9 mouse cellular contexts compared by ENCODE assay signal in the genomic region with DNA sequence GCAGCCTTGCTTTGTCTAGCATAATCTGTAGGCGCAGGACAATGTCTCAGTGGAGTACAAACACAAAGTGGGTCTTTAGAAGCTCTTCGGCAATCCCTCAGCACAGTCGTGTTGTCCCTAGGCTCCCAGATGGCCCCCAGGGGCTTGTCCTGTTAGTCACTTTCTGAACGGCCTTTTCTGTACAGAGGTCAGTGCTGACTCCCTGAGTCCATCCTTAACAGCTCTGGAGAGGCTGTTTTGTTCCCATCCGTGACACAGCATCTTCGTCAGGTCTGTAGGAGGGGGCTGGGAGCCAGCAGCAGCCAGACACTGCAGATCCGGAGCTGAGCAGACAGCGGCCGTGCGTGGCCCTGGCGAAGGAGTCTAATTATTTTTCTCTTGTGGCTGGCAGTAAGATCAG. TPM values are rescaled to one million over a fixed set of nuclear protein-coding genes. Genes with fewer than 3 reads are reported as not detected.
DNase-seq lines count a peak whose midpoint lies in the region; ATAC-seq and TF ChIP-seq lines count a peak whose summit lies in the region.
"Had no signal": no experiment of that assay in that cellular context is flagged by ENCODE, and none has a peak within 500 bp of the region (broad histone marks: within the 10 kb centered on the region; RNA-seq: fewer than 3 reads in every experiment).

No protein-coding gene starts in this region.

- no peak for ATAC-seq in embryonic facial prominence, embryonic 13.5 days (ENCODE audit: insufficient number of reproducible peaks, insufficient read depth, low FRiP score, low TSS enrichment, low read depth)
- peak; percentile 60; the same call in 1 of the 2 replicates for ATAC-seq in hindbrain, embryonic 14.5 days (ENCODE audit: low FRiP score)

- no peaks in the 10 kb centered on the region for H3K27me3 ChIP-seq in cerebellum, adult 2 months (ENCODE audit: control insufficient read depth, insufficient read depth, low read length)
- H3K27me3 ChIP-seq in C2C12 (ENCODE audit: control insufficient read depth, insufficient read depth, insufficient read length) (no peaks in the 10 kb centered on the region), myocyte (ENCODE audit: control insufficient read depth, insufficient read depth, insufficient read length) (no peaks in the 10 kb centered on the region)
- no peaks in the 10 kb centered on the region for H3K27me3 ChIP-seq in embryonic facial prominence, embryonic 13.5 days
- no peaks in the 10 kb centered on the region for H3K27me3 ChIP-seq in hindbrain, embryonic 14.5 days (ENCODE audit: control insufficient read depth, insufficient read depth, low read length)

- H3K79me2 ChIP-seq in C2C12 (ENCODE audit: control insufficient read depth, insufficient read depth) (peaks cover 100% of the 10 kb centered on the region), myocyte (ENCODE audit: control insufficient read depth, insufficient read depth) (peaks cover 98% of the 10 kb centered on the region)

- H3K9me3 ChIP-seq in embryonic facial prominence, embryonic 13.5 days: no peaks in the 10 kb centered on the region
- H3K9me3 ChIP-seq in hindbrain, embryonic 14.5 days (ENCODE audit: control insufficient read depth, low read length): no peaks in the 10 kb centered on the region

- H3K4me3 ChIP-seq in cerebellum, adult 2 months (replicated peaks; ENCODE audit: insufficient read depth, low read depth, low read length): no peak overlapping the region
- H3K4me3 ChIP-seq in C2C12 (ENCODE audit: insufficient read depth, poor library complexity, severe bottlenecking): no peak overlapping the region
- no peak overlapping the region for H3K4me3 ChIP-seq in embryonic facial prominence, embryonic 13.5 days
- H3K4me3 ChIP-seq in hindbrain, embryonic 14.5 days (replicated peaks; ENCODE audit: low read length): no peak overlapping the region
- no peak overlapping the region for H3K4me3 ChIP-seq in myocyte
- H3K4me3 ChIP-seq: erythroblast, embryonic 14.5 days had no signal

- no peak for TF ChIP-seq CTCF in cerebellum, adult 2 months (IDR thresholded peaks at IDR 0.05; ENCODE audit: borderline replicate concordance, insufficient read depth, low read depth, low read length)
- no peak for TF ChIP-seq CTCF in C2C12 (IDR thresholded peaks at IDR 0.05; ENCODE audit: control insufficient read depth, insufficient read depth, insufficient read length)

- peaks cover 21% of the 10 kb centered on the region for H3K4me1 ChIP-seq in cerebellum, adult 2 months (ENCODE audit: control insufficient read depth, insufficient read depth, low read length)
- peaks cover 63% of the 10 kb centered on the region for H3K4me1 ChIP-seq in embryonic facial prominence, embryonic 13.5 days
- H3K4me1 ChIP-seq in hindbrain, embryonic 14.5 days (replicated peaks; ENCODE audit: control insufficient read depth, insufficient read depth, low read length): peaks cover 61% of the 10 kb centered on the region

- peak overlapping the region; percentile 55; the same call in 1 of the 2 replicates for H3K27ac ChIP-seq in cerebellum, adult 2 months (ENCODE audit: insufficient read depth, low read length)
- no peak overlapping the region for H3K27ac ChIP-seq in embryonic facial prominence, embryonic 13.5 days
- peak overlapping the region; percentile 77 for H3K27ac ChIP-seq in hindbrain, embryonic 14.5 days

- TF ChIP-seq POLR2A in cerebellum, adult 2 months (IDR thresholded peaks at IDR 0.05; ENCODE audit: borderline replicate concordance, insufficient read depth, low read length): no peak
- no peak for TF ChIP-seq POLR2A in myocyte (IDR thresholded peaks at IDR 0.05; ENCODE audit: insufficient read length, low read depth)

- DNase-seq in cerebellum, adult 2 months: no peak
- DNase-seq in cerebellum, adult 11 months: no peak
- peak; percentile 52 for DNase-seq in hindbrain, embryonic 14.5 days (ENCODE audit: low spot score)
- no peak for DNase-seq in right cerebral cortex, postnatal 25 days
- no peak for DNase-seq in T-cell, adult 2 months (ENCODE audit: low spot score)

- H3K79me3 ChIP-seq in C2C12 (ENCODE audit: low read depth): peaks cover 91% of the 10 kb centered on the region

- 54% methylated on average over 11 of the region's 11 CpGs for WGBS in cerebellum, adult 2 months
- WGBS in embryonic facial prominence, embryonic 13.5 days: 22% methylated on average over 11 of the region's 11 CpGs
- 8% methylated on average over 11 of the region's 11 CpGs for WGBS in hindbrain, embryonic 14.5 days

- H3ac ChIP-seq in C2C12 (ENCODE audit: control insufficient read depth, insufficient read length, low read depth): peak overlapping the region; percentile 34
- no peak overlapping the region for H3ac ChIP-seq in myocyte (ENCODE audit: control insufficient read depth, insufficient read length)

- H3K9ac ChIP-seq in embryonic facial prominence, embryonic 13.5 days: peak overlapping the region; percentile 49
- peak overlapping the region; percentile 49 for H3K9ac ChIP-seq in hindbrain, embryonic 14.5 days

- H3K36me3 ChIP-seq in C2C12 (ENCODE audit: control insufficient read depth, insufficient read depth) (peaks cover 10% of the 10 kb centered on the region), myocyte (ENCODE audit: control insufficient read depth, insufficient read depth) (no peaks in the 10 kb centered on the region)
- H3K36me3 ChIP-seq in embryonic facial prominence, embryonic 13.5 days: no peaks in the 10 kb centered on the region
- H3K36me3 ChIP-seq in hindbrain, embryonic 14.5 days (replicated peaks; ENCODE audit: control insufficient read depth, insufficient read depth): no peaks in the 10 kb centered on the region

- H3K4me2 ChIP-seq in embryonic facial prominence, embryonic 13.5 days: peak overlapping the region; percentile 35
- H3K4me2 ChIP-seq in hindbrain, embryonic 14.5 days (replicated peaks): peak overlapping the region; percentile 23
- peak overlapping the region; percentile 93 for H3K4me2 ChIP-seq in myocyte (ENCODE audit: low read depth)

TF ChIP-seq in C2C12, 6 proteins besides CTCF, POLR2A, EP300 and RAD21:
- TF ChIP-seq CEBPB (IDR thresholded peaks at IDR 0.05; ENCODE audit: low read depth): no peak
TF ChIP-seq in C2C12: peak in this region for 0.

TF ChIP-seq in myocyte, 11 proteins besides CTCF, POLR2A, EP300 and RAD21:
- TF ChIP-seq MAX (IDR thresholded peaks at IDR 0.05; ENCODE audit: low read depth): no peak
- TF ChIP-seq SRF (IDR thresholded peaks at IDR 0.05; ENCODE audit: control insufficient read depth, insufficient read length, low read depth): no peak
- no peak for TF ChIP-seq MYOG (IDR thresholded peaks at IDR 0.05; ENCODE audit: control insufficient read depth in 1 of 3, insufficient read depth in 1 of 3, insufficient read length in 2 of 3, low read depth in 2 of 3)
- no peak for TF ChIP-seq USF1 (IDR thresholded peaks at IDR 0.05; ENCODE audit: low read depth)
- TF ChIP-seq TCF3 (IDR thresholded peaks at IDR 0.05; ENCODE audit: insufficient read length, low read depth): no peak
- no peak for TF ChIP-seq CEBPB (IDR thresholded peaks at IDR 0.05; ENCODE audit: insufficient read depth, poor library complexity, severe bottlenecking)
- no peak for TF ChIP-seq TCF12 (IDR thresholded peaks at IDR 0.05; ENCODE audit: insufficient read depth, poor library complexity, severe bottlenecking)
- TF ChIP-seq REST (IDR thresholded peaks at IDR 0.05; ENCODE audit: insufficient read depth, insufficient read length): no peak
- TF ChIP-seq MYOD1 (IDR thresholded peaks at IDR 0.05; ENCODE audit: control insufficient read depth in 1 of 3, insufficient read length in 2 of 3, low read depth in 2 of 3): no peak
- TF ChIP-seq E2F4 (IDR thresholded peaks at IDR 0.05; ENCODE audit: insufficient read depth): no peak
- no peak for TF ChIP-seq POLR2AphosphoS2 (IDR thresholded peaks at IDR 0.05; ENCODE audit: insufficient read length, low read depth)
TF ChIP-seq in myocyte: peak in this region for 0.

RNA-seq across cellular contexts. Expression of gene Bag3, which starts 7.6 kb away (rescaled TPM):
- 17.3 and 19.0 TPM in 2 replicates for polyA plus RNA-seq in cerebellum, adult 2 months (2012; rRNA removed)
- 78.2 TPM for polyA plus RNA-seq in C2C12 (2012; fragmentation: generic; extraction: Trizol)
- polyA plus RNA-seq in embryonic facial prominence, embryonic 13.5 days (2015; fragmentation: Nextera tagmentation; extraction: Ambion mirVana): 13.5 and 14.4 TPM in 2 replicates
- 2.9 and 3.4 TPM in 2 replicates for polyA plus RNA-seq in hindbrain, embryonic 14.5 days (2014; fragmentation: Nextera tagmentation; extraction: Ambion mirVana)
- 68.3 TPM for polyA plus RNA-seq in myocyte (2012; fragmentation: generic; extraction: Trizol)

Comparison
In these comparisons a context has a peak if more than half of its experiments do, and no peak if none do; other contexts are left out.
1. H3K4me2 ChIP-seq: peak in every context shown above with its lines; median percentile 93 in myocyte; 35 in embryonic facial prominence, embryonic 13.5 days; 23 in hindbrain, embryonic 14.5 days.